Mouse (Mus musculus): ENCODE measurements at regions not wholly inside any gene's neighbourhood (a gene's known extent, or its start where the extent isn't known, plus 50 kb on each side); places are given as distances from the start of the nearest gene placed in this dataset.
A peak's percentile ranks its signal among the peaks of the same experiment; 100 is the strongest.
"Not testable (repeated sequence)": the region's sequence is repeated elsewhere in the genome, so short reads cannot be mapped to it uniquely, and the experiment has no call there.

DNA sequence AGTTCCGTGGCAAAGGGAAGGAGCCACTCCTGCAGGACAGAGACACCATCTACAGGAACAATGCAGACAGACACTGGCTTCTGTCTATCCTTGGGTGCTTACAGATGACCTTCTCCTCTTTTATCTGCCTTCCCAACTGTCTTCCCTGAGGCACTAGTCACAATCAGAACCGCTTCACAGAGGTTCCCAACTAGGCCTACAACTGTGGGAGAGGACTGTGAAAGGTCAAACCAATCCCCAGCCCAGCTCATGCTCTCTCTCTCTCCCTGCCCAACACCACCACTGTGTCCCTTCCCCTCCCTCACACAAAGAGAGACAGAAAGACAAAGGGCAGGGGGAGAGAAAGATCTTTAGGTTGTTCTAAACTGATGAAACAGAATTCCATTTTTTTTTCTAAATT is 61.3 kb downstream of the Tmem17 start:
- no peak overlapping the region for H3K4me3 ChIP-seq (ENCODE audit: low read depth, low read length)
- no peak overlapping the region for H3K4me2 ChIP-seq (ENCODE audit: low read length)
- 75% methylated on average over 2 of the region's 2 CpGs for WGBS
- no peaks in the 10 kb centered on the region for H3K36me3 ChIP-seq (ENCODE audit: control insufficient read depth, insufficient read depth, low read length)
- no peaks in the 10 kb centered on the region for H3K4me1 ChIP-seq (ENCODE audit: control insufficient read depth, insufficient read depth, low read length)
- no peak overlapping the region for H3K9ac ChIP-seq (ENCODE audit: low read depth, low read length)
- H3K9me3 ChIP-seq (replicated peaks; ENCODE audit: control insufficient read depth, low read length, poor library complexity, severe bottlenecking), result no peaks in the 10 kb centered on the region
- ATAC-seq, result no peak
- no peaks in the 10 kb centered on the region for H3K27me3 ChIP-seq (ENCODE audit: control insufficient read depth, insufficient read depth, low read depth, low read length)
- no peak overlapping the region for H3K27ac ChIP-seq (ENCODE audit: low read length)

DNA sequence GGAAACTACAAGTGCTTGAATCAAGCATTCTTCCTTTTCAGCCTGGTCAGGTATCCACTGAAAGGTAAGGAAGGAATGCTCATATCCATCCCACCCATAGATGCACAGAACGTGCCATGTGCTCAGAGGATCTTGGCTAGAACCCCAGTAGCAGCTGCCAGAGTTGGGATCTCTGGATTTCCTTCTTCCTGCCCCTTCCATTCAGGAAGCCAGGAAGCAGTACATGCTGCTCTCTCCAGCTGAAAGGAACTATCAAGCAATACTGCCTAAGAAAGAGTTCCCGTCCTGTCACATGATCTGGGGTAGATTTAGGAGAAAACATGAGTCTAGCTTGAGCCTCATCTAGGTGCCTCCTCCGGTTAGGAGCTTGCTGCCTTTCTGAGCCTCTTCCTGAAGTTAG is 61.9 kb downstream of the Tmem17 start:
- ATAC-seq, result no peak
- no peak overlapping the region for H3K4me3 ChIP-seq (ENCODE audit: low read depth, low read length)
- H3K27me3 ChIP-seq (ENCODE audit: control insufficient read depth, insufficient read depth, low read depth, low read length), result no peaks in the 10 kb centered on the region
- no peaks in the 10 kb centered on the region for H3K9me3 ChIP-seq (replicated peaks; ENCODE audit: control insufficient read depth, low read length, poor library complexity, severe bottlenecking)
- no peak overlapping the region for H3K9ac ChIP-seq (ENCODE audit: low read depth, low read length)
- H3K4me2 ChIP-seq (ENCODE audit: low read length), result no peak overlapping the region
- H3K27ac ChIP-seq (ENCODE audit: low read length), result no peak overlapping the region
- no peaks in the 10 kb centered on the region for H3K4me1 ChIP-seq (ENCODE audit: control insufficient read depth, insufficient read depth, low read length)
- H3K36me3 ChIP-seq (ENCODE audit: control insufficient read depth, insufficient read depth, low read length), result no peaks in the 10 kb centered on the region
- 83% methylated on average over 3 of the region's 3 CpGs for WGBS

DNA sequence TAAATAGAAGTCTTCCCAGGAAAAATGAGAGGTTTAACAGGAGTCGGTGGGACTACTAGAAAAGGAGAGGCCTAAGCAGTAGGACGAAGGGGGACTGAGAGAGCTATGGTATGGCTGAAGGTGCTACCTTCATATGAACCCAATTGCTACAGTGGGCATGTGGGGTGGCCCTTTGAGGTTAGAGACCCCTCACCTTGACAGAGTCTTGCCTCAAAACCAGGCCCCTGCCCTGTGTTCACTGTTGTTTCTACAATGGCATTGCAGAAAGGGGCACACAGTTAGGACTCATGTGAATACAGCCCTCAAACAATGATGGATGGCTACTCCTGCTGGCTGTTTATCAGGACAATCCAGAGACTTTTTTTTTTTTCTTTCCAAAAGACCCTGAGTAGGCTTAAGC is 62.6 kb downstream of the Tmem17 start:
- Histone ChIP-seq H3K9me3 (replicated peaks; ENCODE audit: control insufficient read depth, low read length, poor library complexity, severe bottlenecking) (no peaks in the 10 kb centered on the region), H3K4me3 (ENCODE audit: low read depth, low read length) (no peak overlapping the region), H3K4me2 (ENCODE audit: low read length) (no peak overlapping the region), H3K36me3 (ENCODE audit: control insufficient read depth, insufficient read depth, low read length) (no peaks in the 10 kb centered on the region), H3K4me1 (ENCODE audit: control insufficient read depth, insufficient read depth, low read length) (no peaks in the 10 kb centered on the region), H3K27ac (ENCODE audit: low read length) (no peak overlapping the region), H3K27me3 (ENCODE audit: control insufficient read depth, insufficient read depth, low read depth, low read length) (no peaks in the 10 kb centered on the region), H3K9ac (ENCODE audit: low read depth, low read length) (no peak overlapping the region)
- ATAC-seq, result no peak
- WGBS, result 94% methylated on average over 2 of the region's 2 CpGs

DNA sequence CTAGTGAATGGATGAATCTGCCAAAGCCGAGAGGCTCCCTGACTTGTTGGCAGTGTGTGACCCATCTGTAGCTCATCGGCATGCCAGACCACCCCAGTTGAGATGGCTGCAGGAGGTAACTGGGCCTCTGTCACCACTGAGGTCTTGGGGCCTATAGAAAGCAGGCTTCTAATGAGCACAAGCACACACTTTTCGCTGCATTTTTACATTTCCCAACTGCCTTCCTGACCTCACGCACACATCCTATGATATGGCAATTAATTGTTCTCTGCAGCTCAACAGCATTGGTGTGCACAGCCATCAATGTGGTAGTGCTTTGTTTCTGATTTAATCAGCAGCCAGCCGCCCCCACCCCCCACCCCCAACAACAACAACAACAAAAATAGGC is 72.2 kb downstream of the Tmem17 start:
- peak overlapping the region; percentile 59; the same call in 1 of the 2 replicates for H3K9ac ChIP-seq (ENCODE audit: low read depth, low read length)
- peaks cover 14% of the 10 kb centered on the region for H3K4me1 ChIP-seq (ENCODE audit: control insufficient read depth, insufficient read depth, low read length)
- H3K27ac ChIP-seq (ENCODE audit: low read length), result peak overlapping the region; percentile 58
- ATAC-seq, result peak; percentile 65
- no peaks in the 10 kb centered on the region for H3K36me3 ChIP-seq (ENCODE audit: control insufficient read depth, insufficient read depth, low read length)
- no peaks in the 10 kb centered on the region for H3K9me3 ChIP-seq (replicated peaks; ENCODE audit: control insufficient read depth, low read length, poor library complexity, severe bottlenecking)
- no peaks in the 10 kb centered on the region for H3K27me3 ChIP-seq (ENCODE audit: control insufficient read depth, insufficient read depth, low read depth, low read length)
- 12% methylated on average over 5 of the region's 5 CpGs for WGBS
- H3K4me2 ChIP-seq (ENCODE audit: low read length), result peak overlapping the region; percentile 57
- no peak overlapping the region for H3K4me3 ChIP-seq (ENCODE audit: low read depth, low read length)

DNA sequence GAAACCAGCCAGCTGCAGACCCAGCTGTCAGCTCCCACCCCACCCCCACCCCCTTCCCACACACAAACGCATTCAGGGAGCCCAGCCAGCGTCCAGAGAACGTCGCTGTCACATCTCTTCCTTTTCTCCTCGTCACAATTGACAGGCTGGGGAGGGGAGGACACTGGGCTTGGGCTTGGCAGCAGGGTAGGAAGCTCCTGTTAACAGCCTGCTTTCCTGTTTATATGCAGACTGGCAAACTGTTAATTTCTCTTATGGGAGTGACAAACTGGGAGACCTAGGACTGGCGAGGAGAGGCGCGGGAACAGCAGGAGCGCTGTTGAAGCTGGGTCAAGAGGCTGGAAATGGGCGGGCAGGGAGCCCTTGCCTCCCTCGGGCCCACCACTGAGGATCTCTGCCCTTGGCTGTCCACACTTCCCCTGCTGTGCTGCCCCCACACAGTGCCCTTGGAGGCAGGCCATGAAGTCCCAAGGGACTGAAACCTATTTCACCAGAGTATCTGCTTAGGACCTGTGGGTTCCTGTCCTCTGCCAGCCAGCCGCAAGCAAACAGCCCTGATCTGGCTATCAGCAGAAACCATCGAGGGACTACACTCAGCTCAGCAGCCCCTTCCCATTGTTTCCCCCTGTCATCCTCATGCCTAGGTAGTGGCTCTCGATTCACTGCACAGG is 72.7 kb downstream of the Tmem17 start:
- no peaks in the 10 kb centered on the region for H3K27me3 ChIP-seq (ENCODE audit: control insufficient read depth, insufficient read depth, low read depth, low read length)
- peak overlapping the region; percentile 59 for H3K9ac ChIP-seq (ENCODE audit: low read depth, low read length)
- no peaks in the 10 kb centered on the region for H3K9me3 ChIP-seq (replicated peaks; ENCODE audit: control insufficient read depth, low read length, poor library complexity, severe bottlenecking)
- peak overlapping the region; percentile 14; the same call in 1 of the 2 replicates for H3K4me3 ChIP-seq (ENCODE audit: low read depth, low read length)
- peak overlapping the region; percentile 58 for H3K27ac ChIP-seq (ENCODE audit: low read length)
- H3K36me3 ChIP-seq (ENCODE audit: control insufficient read depth, insufficient read depth, low read length), result no peaks in the 10 kb centered on the region
- ATAC-seq, result peak; percentile 85
- peaks cover 14% of the 10 kb centered on the region for H3K4me1 ChIP-seq (ENCODE audit: control insufficient read depth, insufficient read depth, low read length)
- 5% methylated on average over 14 of the region's 14 CpGs for WGBS
- peak overlapping the region; percentile 57 for H3K4me2 ChIP-seq (ENCODE audit: low read length)

DNA sequence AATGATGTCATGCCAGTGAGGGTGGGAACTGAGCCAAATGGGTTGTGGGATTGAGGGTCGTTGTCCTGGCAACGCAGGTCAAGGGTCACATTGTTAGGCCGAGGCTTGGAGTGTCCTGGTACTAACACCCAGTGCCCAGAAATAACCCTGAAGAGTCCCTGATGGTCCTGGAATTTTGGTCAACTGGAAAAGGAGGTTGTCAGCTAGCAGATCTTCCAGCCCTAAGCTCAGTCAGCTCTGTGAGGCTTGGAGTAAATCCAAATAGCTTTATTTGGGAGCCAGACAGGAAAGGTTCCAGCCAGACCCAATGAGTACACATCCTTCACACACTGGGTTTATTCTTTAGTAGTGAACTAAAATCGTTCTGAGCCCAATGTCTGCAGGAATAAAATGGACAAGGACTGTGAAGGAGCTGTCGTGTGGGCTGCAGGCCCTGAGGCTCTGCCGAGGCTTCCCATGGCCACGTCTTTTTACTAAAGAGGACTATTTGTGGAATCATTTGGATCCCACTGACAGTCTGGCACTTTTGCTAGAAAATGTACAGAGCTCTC is 75.9 kb downstream of the Tmem17 start:
- peaks cover 14% of the 10 kb centered on the region for H3K4me1 ChIP-seq (ENCODE audit: control insufficient read depth, insufficient read depth, low read length)
- H3K27ac ChIP-seq (ENCODE audit: low read length), result peak overlapping the region; percentile 23
- no peak overlapping the region for H3K4me2 ChIP-seq (ENCODE audit: low read length)
- no peak overlapping the region for H3K4me3 ChIP-seq (ENCODE audit: low read depth, low read length)
- peak; percentile 49 for ATAC-seq
- H3K27me3 ChIP-seq (ENCODE audit: control insufficient read depth, insufficient read depth, low read depth, low read length), result no peaks in the 10 kb centered on the region
- H3K36me3 ChIP-seq (ENCODE audit: control insufficient read depth, insufficient read depth, low read length), result no peaks in the 10 kb centered on the region
- no peak overlapping the region for H3K9ac ChIP-seq (ENCODE audit: low read depth, low read length)
- no peaks in the 10 kb centered on the region for H3K9me3 ChIP-seq (replicated peaks; ENCODE audit: control insufficient read depth, low read length, poor library complexity, severe bottlenecking)
- WGBS, result 33% methylated on average over 7 of the region's 7 CpGs

DNA sequence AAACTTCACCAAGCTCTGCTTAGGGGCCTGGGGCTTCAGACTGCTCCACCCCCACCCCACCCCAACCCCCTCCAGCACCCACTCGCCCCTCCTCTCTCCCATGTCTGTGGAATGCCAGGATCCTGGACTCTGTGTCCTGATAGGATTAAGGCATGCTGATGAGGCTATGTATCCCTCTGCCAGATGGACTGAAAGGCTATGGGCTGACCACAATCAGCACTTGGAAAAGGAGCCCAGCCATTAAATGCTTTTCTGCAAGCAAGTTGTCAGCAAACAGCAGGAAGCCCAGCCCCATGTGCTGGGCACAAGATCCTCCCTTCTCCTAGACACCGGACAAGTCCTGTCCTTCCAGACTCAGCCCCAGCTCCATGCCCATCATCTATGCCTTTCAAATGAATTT is 76.7 kb downstream of the Tmem17 start:
- ATAC-seq, result peak; percentile 62
- H3K27me3 ChIP-seq (ENCODE audit: control insufficient read depth, insufficient read depth, low read depth, low read length), result no peaks in the 10 kb centered on the region
- H3K9ac ChIP-seq (ENCODE audit: low read depth, low read length), result no peak overlapping the region
- no peak overlapping the region for H3K4me2 ChIP-seq (ENCODE audit: low read length)
- H3K9me3 ChIP-seq (replicated peaks; ENCODE audit: control insufficient read depth, low read length, poor library complexity, severe bottlenecking), result no peaks in the 10 kb centered on the region
- WGBS, result 8% methylated on average over 2 of the region's 2 CpGs
- no peak overlapping the region for H3K4me3 ChIP-seq (ENCODE audit: low read depth, low read length)
- peak overlapping the region; percentile 38 for H3K27ac ChIP-seq (ENCODE audit: low read length)
- peaks cover 14% of the 10 kb centered on the region for H3K4me1 ChIP-seq (ENCODE audit: control insufficient read depth, insufficient read depth, low read length)
- H3K36me3 ChIP-seq (ENCODE audit: control insufficient read depth, insufficient read depth, low read length), result no peaks in the 10 kb centered on the region

DNA sequence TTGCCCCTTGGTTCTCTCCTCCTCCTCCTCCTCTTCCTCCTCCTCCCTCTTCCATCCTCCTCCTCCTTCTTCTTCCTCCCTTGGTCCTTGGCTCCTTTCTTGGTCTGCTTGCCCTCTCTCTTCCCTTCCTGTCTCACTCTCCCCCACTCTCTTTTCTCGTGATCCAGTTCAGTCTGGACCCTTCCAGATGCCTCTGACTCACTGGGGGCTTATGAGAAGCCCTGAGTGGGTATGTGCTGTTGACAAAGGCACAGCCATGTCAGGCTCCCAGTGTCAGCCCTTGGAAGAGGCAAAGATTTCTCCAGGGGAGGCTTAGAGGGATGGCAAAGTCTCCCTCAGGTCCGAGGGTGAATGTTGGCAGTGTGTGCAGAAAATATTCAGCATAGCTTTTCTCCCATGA is 78.0 kb downstream of the Tmem17 start:
- no peak overlapping the region for H3K4me3 ChIP-seq (ENCODE audit: low read depth, low read length)
- H3K27ac ChIP-seq (ENCODE audit: low read length), result no peak overlapping the region
- no peaks in the 10 kb centered on the region for H3K36me3 ChIP-seq (ENCODE audit: control insufficient read depth, insufficient read depth, low read length)
- no peak overlapping the region for H3K9ac ChIP-seq (ENCODE audit: low read depth, low read length)
- no peak for ATAC-seq
- H3K9me3 ChIP-seq (replicated peaks; ENCODE audit: control insufficient read depth, low read length, poor library complexity, severe bottlenecking), result no peaks in the 10 kb centered on the region
- H3K27me3 ChIP-seq (ENCODE audit: control insufficient read depth, insufficient read depth, low read depth, low read length), result no peaks in the 10 kb centered on the region
- H3K4me2 ChIP-seq (ENCODE audit: low read length), result no peak overlapping the region
- peaks cover 3% of the 10 kb centered on the region for H3K4me1 ChIP-seq (ENCODE audit: control insufficient read depth, insufficient read depth, low read length)
- WGBS, result 66% methylated on average over 2 of the region's 2 CpGs

DNA sequence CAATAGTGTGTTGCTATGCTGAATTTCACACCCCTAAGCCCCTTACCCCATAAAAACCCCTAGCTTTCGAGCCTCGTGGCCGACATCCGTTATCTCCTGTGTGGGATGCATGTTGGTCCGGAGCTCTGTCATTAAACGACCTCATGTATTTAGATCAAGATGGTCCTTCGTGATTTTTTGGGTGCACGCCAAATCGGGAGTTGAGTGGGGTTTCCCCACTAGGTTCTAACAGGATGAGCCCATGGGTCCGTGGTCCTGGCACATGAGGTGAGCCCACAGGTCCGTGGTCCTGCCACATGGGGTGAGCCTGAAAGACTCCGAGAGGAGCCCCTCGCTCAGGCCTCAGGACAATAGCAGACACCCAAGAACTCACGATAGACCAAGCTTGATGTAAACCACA is 79.2 kb downstream of the Tmem17 start:
- not testable (repeated sequence) for H3K27me3 ChIP-seq (ENCODE audit: control insufficient read depth, insufficient read depth, low read depth, low read length); H3K27ac ChIP-seq (ENCODE audit: low read length); H3K4me2 ChIP-seq (ENCODE audit: low read length); H3K36me3 ChIP-seq (ENCODE audit: control insufficient read depth, insufficient read depth, low read length); ATAC-seq; H3K9ac ChIP-seq (ENCODE audit: low read depth, low read length); H3K4me3 ChIP-seq (ENCODE audit: low read depth, low read length); H3K4me1 ChIP-seq (ENCODE audit: control insufficient read depth, insufficient read depth, low read length); H3K9me3 ChIP-seq (replicated peaks; ENCODE audit: control insufficient read depth, low read length, poor library complexity, severe bottlenecking)
- 95% methylated on average over 13 of the region's 14 CpGs for WGBS
